Mouse (Mus musculus): ENCODE data around the gene Ppt2.

DNA sequence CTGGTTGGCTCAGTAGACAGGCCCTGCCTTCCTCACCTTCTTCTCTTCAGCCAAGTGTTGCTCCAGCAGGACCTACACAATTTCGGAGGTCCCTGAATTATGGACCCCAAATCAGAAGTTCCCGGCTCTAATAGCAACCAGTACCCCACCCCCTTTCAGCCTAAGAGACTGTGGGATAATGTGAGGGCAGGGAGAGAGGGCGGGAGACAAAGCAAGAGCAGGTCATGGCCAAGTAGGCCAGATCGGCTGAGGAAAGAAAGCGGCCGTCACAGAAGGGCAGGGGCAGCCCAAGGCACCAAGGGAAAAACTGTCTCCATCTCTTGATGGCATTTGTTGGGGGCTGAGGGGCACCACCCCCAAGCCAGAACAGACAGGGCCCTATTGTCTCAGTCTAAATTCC is 12.4 kb downstream of the Ppt2 start, which contains the start of gene Egfl8:
- TF ChIP-seq CTCF (IDR thresholded peaks at IDR 0.05), result no peak
- TF ChIP-seq EP300 (IDR thresholded peaks at IDR 0.05), result no peak
